20 mouse cellular contexts compared by ENCODE assay signal in genomic region chr10:50138351-50138750, GRCm38 (mm10).
A peak's percentile ranks its signal among the peaks of the same experiment; 100 is the strongest.
DNase-seq lines count a peak whose midpoint lies in the region; ATAC-seq lines count a peak whose summit lies in the region.
"Had no signal": no experiment of that assay in that cellular context is flagged by ENCODE, and none has a peak within 500 bp of the region (broad histone marks: within the 10 kb centered on the region; RNA-seq: fewer than 3 reads in every experiment).

No protein-coding gene starts in this region.

- ATAC-seq in cerebellum, adult (ENCODE audit: insufficient number of reproducible peaks, low FRiP score, low TSS enrichment), result 0 out of 2 replicates have a peak, but pooled peaks have one; percentile 17
- ATAC-seq in midbrain, embryonic 16.5 days, result no peak
- ATAC-seq in liver, embryonic 12.5 days, result no peak
- ATAC-seq: activated CD4-positive, CD25-positive, alpha-beta regulatory T cell, adult 4 months; forebrain, postnatal 0 days; intestine, embryonic 15.5 days had no signal

- WGBS in midbrain, embryonic 16.5 days, result 78% methylated on average over 1 of the region's 1 CpGs
- 38% methylated on average over 1 of the region's 1 CpGs for WGBS in liver, embryonic 12.5 days (ENCODE audit: insufficient replicate concordance)

- no peaks in the 10 kb centered on the region for H3K4me1 ChIP-seq in midbrain, embryonic 16.5 days (ENCODE audit: control insufficient read depth, insufficient read depth, low read length)
- no peaks in the 10 kb centered on the region for H3K4me1 ChIP-seq in liver, embryonic 12.5 days
- H3K4me1 ChIP-seq: embryonic facial prominence, embryonic 12.5 days; embryonic facial prominence, embryonic 15.5 days; hindbrain, embryonic 10.5 days; hindbrain, embryonic 13.5 days; intestine, embryonic 15.5 days had no signal

- H3K4me3 ChIP-seq in midbrain, embryonic 16.5 days (ENCODE audit: low read depth, low read length), result no peak overlapping the region
- H3K4me3 ChIP-seq in liver, embryonic 12.5 days, result no peak overlapping the region
- H3K4me3 ChIP-seq: embryonic facial prominence, embryonic 12.5 days; embryonic facial prominence, embryonic 15.5 days; heart, adult 2 months; hindbrain, embryonic 10.5 days; hindbrain, embryonic 13.5 days; intestine, embryonic 15.5 days had no signal

- no peak for DNase-seq in cerebellum, postnatal 4 days (ENCODE audit: low spot score in 2 of 2)
- peak; percentile 72 for DNase-seq in cerebellum, adult 9-10 months
- DNase-seq in cerebellum, postnatal 14 days, result peak; percentile 12 to 68
- no peak for DNase-seq in urinary bladder, postnatal 4 days (ENCODE audit: low spot score in 2 of 2)
- DNase-seq: adrenal gland, adult 8-10 months; forebrain, postnatal 0 days; gastrocnemius, postnatal 25 days; heart, adult 2 months; heart, postnatal 36 days; kidney, adult 11 months had no signal

- no peak overlapping the region for H3K4me2 ChIP-seq in midbrain, embryonic 16.5 days (ENCODE audit: low read length)
- no peak overlapping the region for H3K4me2 ChIP-seq in liver, embryonic 12.5 days
- H3K4me2 ChIP-seq: embryonic facial prominence, embryonic 12.5 days; embryonic facial prominence, embryonic 15.5 days; heart, embryonic 11.5 days; hindbrain, embryonic 13.5 days; intestine, embryonic 15.5 days had no signal

- H3K27ac ChIP-seq in midbrain, embryonic 16.5 days (ENCODE audit: low read length), result no peak overlapping the region
- no peak overlapping the region for H3K27ac ChIP-seq in liver, embryonic 12.5 days
- H3K27ac ChIP-seq: embryonic facial prominence, embryonic 12.5 days; embryonic facial prominence, embryonic 15.5 days; heart, adult 2 months; hindbrain, embryonic 10.5 days; hindbrain, embryonic 13.5 days; intestine, embryonic 15.5 days had no signal

- H3K36me3 ChIP-seq in midbrain, embryonic 16.5 days (ENCODE audit: control insufficient read depth, insufficient read depth, low read length), result no peaks in the 10 kb centered on the region
- no peaks in the 10 kb centered on the region for H3K36me3 ChIP-seq in liver, embryonic 12.5 days
- H3K36me3 ChIP-seq: embryonic facial prominence, embryonic 12.5 days; embryonic facial prominence, embryonic 15.5 days; hindbrain, embryonic 10.5 days; hindbrain, embryonic 13.5 days; intestine, embryonic 15.5 days had no signal

- no peaks in the 10 kb centered on the region for H3K27me3 ChIP-seq in midbrain, embryonic 16.5 days (ENCODE audit: control insufficient read depth, insufficient read depth, low read depth, low read length)
- no peaks in the 10 kb centered on the region for H3K27me3 ChIP-seq in liver, embryonic 12.5 days (replicated peaks)
- H3K27me3 ChIP-seq: embryonic facial prominence, embryonic 12.5 days; embryonic facial prominence, embryonic 15.5 days; hindbrain, embryonic 13.5 days; intestine, embryonic 15.5 days had no signal

- H3K9me3 ChIP-seq in midbrain, embryonic 16.5 days (replicated peaks; ENCODE audit: control insufficient read depth, low read length, poor library complexity, severe bottlenecking), result no peaks in the 10 kb centered on the region
- no peaks in the 10 kb centered on the region for H3K9me3 ChIP-seq in liver, embryonic 12.5 days (replicated peaks)
- H3K9me3 ChIP-seq: embryonic facial prominence, embryonic 12.5 days; embryonic facial prominence, embryonic 15.5 days; hindbrain, embryonic 10.5 days; hindbrain, embryonic 13.5 days; intestine, embryonic 15.5 days had no signal

- no peak overlapping the region for H3K9ac ChIP-seq in midbrain, embryonic 16.5 days (ENCODE audit: low read depth, low read length)
- no peak overlapping the region for H3K9ac ChIP-seq in liver, embryonic 12.5 days
- H3K9ac ChIP-seq: embryonic facial prominence, embryonic 12.5 days; embryonic facial prominence, embryonic 15.5 days; forebrain, postnatal 0 days; hindbrain, embryonic 13.5 days; intestine, embryonic 15.5 days had no signal

Comparison
In these comparisons a context has a peak if more than half of its experiments do, and no peak if none do; other contexts are left out.
1. DNase-seq: peak in cerebellum, adult 9-10 months (single experiment) and cerebellum, postnatal 14 days (2 of 2); none in cerebellum, postnatal 4 days (0 of 2) and urinary bladder, postnatal 4 days (0 of 2).